Mouse (Mus musculus) heart, embryonic 14.5 days (tissue): ENCODE data around the gene Dpy19l1. TPM values are rescaled to one million over a fixed set of nuclear protein-coding genes. Genes with fewer than 3 reads are reported as not detected.

Experiments used
- ATAC-seq: fragments of 200-750 bp; cut with Nextera tagmentation; 2 replicates; pipeline ENCODE4 v1.8.0; 2017; ENCODE audit warnings: low read depth, moderate TSS enrichment; ENCODE audit not compliant: insufficient number of reproducible peaks, insufficient read depth, low FRiP score
- H3K27ac ChIP-seq, 2 experiments: fragments of 200-500 bp in 1 of 2; fragments of 300-500 bp in 1 of 2; sonication (generic) in 1 of 2; replicated peaks in 1 of 2; 2 replicates each; pipeline ENCODE4 v1.5.1; 2012 to 2014; ENCODE audit warnings: low read depth in 2 of 2, low read length in 2 of 2, control low read depth in 1 of 2, mild to moderate bottlenecking in 1 of 2, mixed read lengths in 1 of 2; ENCODE audit not compliant: control insufficient read depth in 1 of 2, insufficient read depth in 1 of 2
- H3K27me3 ChIP-seq: fragments of 300-500 bp; sonication (generic); 2 replicates; pipeline ENCODE4 v1.6.1; 2014; ENCODE audit warnings: mild to moderate bottlenecking, low read length, control low read depth; ENCODE audit not compliant: control insufficient read depth, insufficient read depth
- H3K36me3 ChIP-seq: fragments of 300-500 bp; sonication (generic); 2 replicates; pipeline ENCODE4 v1.6.1; 2014; ENCODE audit warnings: mild to moderate bottlenecking, control low read depth, low read length, mixed read lengths; ENCODE audit not compliant: control insufficient read depth, insufficient read depth
- H3K4me1 ChIP-seq, 2 experiments: fragments of 200-500 bp in 1 of 2; fragments of 300-500 bp in 1 of 2; sonication (generic) in 1 of 2; 2 replicates each; pipeline ENCODE4 v1.6.1; 2012 to 2014; ENCODE audit warnings: low read length in 2 of 2, control low read depth in 1 of 2, mixed read lengths in 1 of 2; ENCODE audit not compliant: control insufficient read depth in 2 of 2, insufficient read depth in 2 of 2
- H3K4me2 ChIP-seq: fragments of 300-500 bp; sonication (generic); 2 replicates; pipeline ENCODE4 v1.6.1; 2014; ENCODE audit warnings: mild to moderate bottlenecking, low read length
- H3K4me3 ChIP-seq, 2 experiments: fragments of 200-500 bp in 1 of 2; fragments of 300-500 bp in 1 of 2; sonication (generic) in 1 of 2; 2 replicates each; pipeline ENCODE4 v1.5.1; 2012 to 2014; ENCODE audit warnings: low read length in 2 of 2, mild to moderate bottlenecking in 2 of 2, control low read depth in 1 of 2, low read depth in 1 of 2, moderate library complexity in 1 of 2; ENCODE audit not compliant: control insufficient read depth in 1 of 2, insufficient read depth in 1 of 2
- H3K9ac ChIP-seq: fragments of 300-500 bp; sonication (generic); 2 replicates; pipeline ENCODE4 v1.6.1; 2014; ENCODE audit warnings: mild to moderate bottlenecking, low read length
- H3K9me3 ChIP-seq: fragments of 300-500 bp; sonication (generic); 2 replicates; pipeline ENCODE4 v1.6.1; 2016; ENCODE audit warnings: low read length, control low read depth; ENCODE audit not compliant: control insufficient read depth
- WGBS: fragments of 180-500 bp; shearing (Covaris S2); extraction: QIAGEN DNeasy Blood & Tissue Kit; methylation state at CpG from one replicate; pipeline ENCODE4 v1.1.7; 2014; 5-methylcytosine and 5-hydroxymethylcytosine counted together
- polyA plus RNA-seq: library from polyadenylated mRNA; unstranded; fragments of >200 nt; fragmentation: Nextera tagmentation; extraction: Ambion mirVana; gene quantifications from 2 replicates; pipeline ENCODE4 v1.2.1, GENCODE M21; 2014

The Dpy19l1 gene
- polyA plus RNA-seq, 1 experiment from 2014 or later = 21.3 TPM

DNA sequence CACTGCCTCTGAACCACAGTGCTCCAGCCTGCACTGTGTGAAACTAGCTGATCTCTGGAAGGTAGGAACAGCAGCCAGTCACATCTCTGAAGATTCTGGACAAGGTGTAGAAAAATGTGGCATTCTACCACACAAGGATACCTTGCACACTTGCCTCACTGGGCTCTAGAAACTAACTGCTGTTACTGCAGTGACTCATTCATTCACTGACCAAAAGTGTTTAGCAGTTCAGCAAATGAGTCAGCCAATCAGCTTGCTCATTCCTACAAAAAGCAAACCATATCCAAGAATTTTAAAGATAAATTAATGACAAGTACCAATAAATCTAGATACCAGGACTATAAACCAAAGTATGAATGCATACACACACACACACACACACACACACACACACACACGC lies 77.3 kb downstream of the Dpy19l1 start:
- Histone ChIP-seq H3K4me3 (no peak overlapping the region), H3K36me3 (peaks cover 23% of the 10 kb centered on the region), H3K4me2 (no peak overlapping the region), H3K27me3 (no peaks in the 10 kb centered on the region), H3K27ac (no peak overlapping the region), H3K4me1 (peaks cover 0 to 4% of the 10 kb centered on the region in 2 experiments; a peak in 1 of 4 replicates), H3K9me3 (no peaks in the 10 kb centered on the region), H3K9ac (no peak overlapping the region)
- ATAC-seq = no peak
- WGBS = 85% methylated on average over 1 of the region's 1 CpGs

- Histone ChIP-seq H3K4me1 (peaks cover 0 to 4% of the 10 kb centered on the region in 2 experiments; a peak in 1 of 4 replicates), H3K4me3 (no peak overlapping the region), H3K4me2 (no peak overlapping the region), H3K9ac (no peak overlapping the region), H3K36me3 (peaks cover 30% of the 10 kb centered on the region), H3K27ac (no peak overlapping the region), H3K9me3 (no peaks in the 10 kb centered on the region), H3K27me3 (no peaks in the 10 kb centered on the region)
- ATAC-seq = no peak
- 94% methylated on average over 8 of the region's 8 CpGs for WGBS
Measured at GRCm38 (mm10) chr9:24423241-24423640, 79.7 kb downstream of the Dpy19l1 start.

GRCm38 (mm10) chr9:24421888-24422287 lies 81.1 kb downstream of the Dpy19l1 start:
- 36% methylated on average over 1 of the region's 1 CpGs for WGBS
- H3K27ac ChIP-seq = no peak overlapping the region
- no peak overlapping the region for H3K4me3 ChIP-seq
- peaks cover 27% of the 10 kb centered on the region for H3K36me3 ChIP-seq
- ATAC-seq = no peak
- no peak overlapping the region for H3K9ac ChIP-seq
- H3K27me3 ChIP-seq = no peaks in the 10 kb centered on the region
- H3K4me1 ChIP-seq = peaks cover 0 to 4% of the 10 kb centered on the region in 2 experiments; a peak in 1 of 4 replicates
- H3K9me3 ChIP-seq = no peaks in the 10 kb centered on the region
- H3K4me2 ChIP-seq = no peak overlapping the region

- H3K4me1 ChIP-seq = peaks cover 0 to 4% of the 10 kb centered on the region in 2 experiments; a peak in 1 of 4 replicates
- H3K4me2 ChIP-seq = no peak overlapping the region
- H3K4me3 ChIP-seq = no peak overlapping the region
Measured at GRCm38 (mm10) chr9:24421221-24421620, 81.7 kb downstream of the Dpy19l1 start.

GRCm38 (mm10) chr9:24420144-24420543 lies 82.8 kb downstream of the Dpy19l1 start:
- H3K36me3 ChIP-seq = peaks cover 22% of the 10 kb centered on the region
- no peaks in the 10 kb centered on the region for H3K27me3 ChIP-seq
- no peak overlapping the region for H3K4me3 ChIP-seq
- no peak overlapping the region for H3K4me2 ChIP-seq
- no peak overlapping the region for H3K9ac ChIP-seq
- ATAC-seq = no peak
- WGBS = 96% methylated on average over 4 of the region's 4 CpGs
- H3K27ac ChIP-seq = no peak overlapping the region
- H3K4me1 ChIP-seq = peaks cover under 1 to 4% of the 10 kb centered on the region in 2 experiments; a peak in 2 of 4 replicates
- no peaks in the 10 kb centered on the region for H3K9me3 ChIP-seq

More at GRCm38 (mm10) chr9:24421221-24421620, 81.7 kb downstream of the Dpy19l1 start:
- Histone ChIP-seq H3K9me3 (no peaks in the 10 kb centered on the region), H3K27ac (no peak overlapping the region), H3K9ac (no peak overlapping the region), H3K27me3 (no peaks in the 10 kb centered on the region), H3K36me3 (peaks cover 27% of the 10 kb centered on the region)
- no peak for ATAC-seq
- 83% methylated on average over 3 of the region's 3 CpGs for WGBS

GRCm38 (mm10) chr9:24418281-24418680 lies 84.7 kb downstream of the Dpy19l1 start:
- ATAC-seq = no peak
- 84% methylated on average over 5 of the region's 5 CpGs for WGBS
- Histone ChIP-seq H3K27me3 (no peaks in the 10 kb centered on the region), H3K27ac (no peak overlapping the region), H3K4me1 (peaks cover 2 to 12% of the 10 kb centered on the region in 2 experiments; a peak in 2 of 4 replicates), H3K4me3 (no peak overlapping the region), H3K36me3 (peaks cover 25% of the 10 kb centered on the region), H3K9ac (no peak overlapping the region), H3K9me3 (no peaks in the 10 kb centered on the region), H3K4me2 (no peak overlapping the region)

DNA sequence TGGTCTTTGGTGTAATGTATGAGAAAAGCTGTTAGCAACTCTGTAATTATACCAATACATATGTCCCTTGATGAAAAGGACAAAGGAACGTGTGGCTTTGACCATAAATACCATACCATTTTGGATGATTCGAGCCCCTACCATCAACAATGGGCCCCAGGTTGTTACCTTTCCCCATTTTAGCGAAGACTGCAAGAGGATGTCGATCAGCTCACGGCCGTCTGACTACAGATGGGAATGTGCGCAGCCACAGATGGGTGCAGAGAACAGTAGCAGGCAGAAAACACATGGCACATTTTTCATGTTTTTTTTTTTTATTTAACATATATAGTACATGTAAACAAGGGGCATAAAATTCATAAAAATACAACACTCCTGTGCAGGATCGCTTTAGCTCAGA lies 91.5 kb downstream of the Dpy19l1 start:
- no peak for ATAC-seq
- Histone ChIP-seq H3K27me3 (no peaks in the 10 kb centered on the region), H3K4me2 (no peak overlapping the region), H3K36me3 (peaks cover 8% of the 10 kb centered on the region; the same call in 1 of the 2 replicates), H3K27ac (no peak overlapping the region), H3K4me3 (no peak overlapping the region), H3K4me1 (peaks cover 2 to 8% of the 10 kb centered on the region in 2 experiments; a peak in 2 of 4 replicates), H3K9me3 (no peaks in the 10 kb centered on the region), H3K9ac (no peak overlapping the region)
- 88% methylated on average over 8 of the region's 8 CpGs for WGBS

- H3K4me3 ChIP-seq = no peak overlapping the region
- no peaks in the 10 kb centered on the region for H3K9me3 ChIP-seq
- H3K4me2 ChIP-seq = no peak overlapping the region
- ATAC-seq = no peak
- H3K4me1 ChIP-seq = peaks cover 2 to 8% of the 10 kb centered on the region in 2 experiments; a peak in 2 of 4 replicates
- no peaks in the 10 kb centered on the region for H3K27me3 ChIP-seq
- no peak overlapping the region for H3K27ac ChIP-seq
- H3K9ac ChIP-seq = no peak overlapping the region
- WGBS = 92% methylated on average over 1 of the region's 1 CpGs
- peaks cover 8% of the 10 kb centered on the region; the same call in 1 of the 2 replicates for H3K36me3 ChIP-seq
Measured at GRCm38 (mm10) chr9:24410439-24410838, 92.5 kb downstream of the Dpy19l1 start.
